Comparison of ENCODE assay signal across 8 mouse cellular contexts in the genomic region with DNA sequence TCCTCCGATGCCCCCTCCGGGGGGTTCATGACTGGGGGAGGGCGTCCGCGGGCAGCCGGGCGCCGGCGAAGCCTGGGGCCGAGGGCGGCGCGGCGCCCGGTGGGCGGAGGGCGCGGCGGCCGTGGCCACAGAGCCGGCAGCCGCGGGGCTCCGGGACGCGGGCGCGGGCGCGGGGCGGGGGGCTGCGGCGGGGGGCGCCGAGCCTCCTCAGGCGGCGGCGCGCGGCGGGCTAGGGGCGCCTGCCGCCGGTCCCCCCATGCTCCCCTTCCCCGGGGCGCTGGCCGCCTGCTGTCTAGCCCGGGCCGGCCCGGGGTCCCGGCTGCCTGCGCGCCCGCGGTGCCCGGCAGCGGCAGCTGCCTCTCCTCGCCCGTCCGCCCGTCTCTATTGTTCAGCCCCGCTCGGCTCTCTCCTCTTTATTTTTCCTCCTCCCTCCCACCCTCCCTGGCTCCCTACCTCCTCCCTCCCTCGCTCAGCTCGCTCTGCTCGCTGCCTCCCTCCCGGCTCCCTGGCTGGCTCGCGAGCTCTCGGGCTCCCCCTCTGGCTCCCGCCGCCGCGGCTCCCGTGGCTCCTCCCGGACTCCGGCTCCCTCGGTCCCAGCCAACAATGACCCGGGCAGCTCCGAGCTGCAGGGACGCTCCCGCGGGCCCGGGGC. TPM values are rescaled to one million over a fixed set of nuclear protein-coding genes. Genes with fewer than 3 reads are reported as not detected.
DNase-seq lines count a peak whose midpoint lies in the region; ATAC-seq lines count a peak whose summit lies in the region.

A gene (minus strand): TSS at position 382 of the 652 bp plus-strand sequence.

- under 1% methylated on average over 28 of the region's 84 CpGs for WGBS in intestine, embryonic 14.5 days

- H3K36me3 ChIP-seq in intestine, embryonic 14.5 days (ENCODE audit: control insufficient read depth, insufficient read depth, low read length): no peaks in the 10 kb centered on the region

- peak within 1 kb of the TSS; percentile 90 for H3K27ac ChIP-seq in intestine, embryonic 14.5 days (ENCODE audit: low read depth)

- peak; percentile 88 for ATAC-seq in intestine, embryonic 14.5 days (replicated peaks; ENCODE audit: low FRiP score, low TSS enrichment, low read depth)
- ATAC-seq in megakaryocyte progenitor cell, adult 5-6 weeks (replicated peaks; ENCODE audit: poor library complexity): peak; percentile 96
- ATAC-seq in erythroid progenitor cell, adult 5-6 weeks (replicated peaks; ENCODE audit: low FRiP score, poor library complexity, severe bottlenecking): no peak

- peak within 1 kb of the TSS; percentile 82 for H3K4me2 ChIP-seq in intestine, embryonic 14.5 days (ENCODE audit: low read length)

- peak within 1 kb of the TSS; percentile 94 for H3K4me3 ChIP-seq in intestine, embryonic 14.5 days (ENCODE audit: low read depth, low read length)

- DNase-seq in adrenal gland, adult 8-10 months: peak; percentile 81
- peak; percentile 89 for DNase-seq in embryo, embryonic 10 days (ENCODE audit: low spot score)
- peak; percentile 84 to 87 for DNase-seq in gastrocnemius, postnatal 36 days
- peak; percentile 94 for DNase-seq in intestine, embryonic 14.5 days (ENCODE audit: low spot score)
- DNase-seq in left cerebral cortex, postnatal 10 days (ENCODE audit: extremely low spot score in 1 of 2, low spot score in 2 of 2): peak; percentile 83 to 93
- DNase-seq in right cerebral cortex, postnatal 36 days (ENCODE audit: low spot score in 2 of 2): peak; percentile 79

- H3K9ac ChIP-seq in intestine, embryonic 14.5 days (ENCODE audit: low read length): peak within 1 kb of the TSS; percentile 87

- no peaks in the 10 kb centered on the region for H3K9me3 ChIP-seq in intestine, embryonic 14.5 days (ENCODE audit: control insufficient read depth, low read length)

- intact Hi-C loops in gastrocnemius, postnatal 36 days (cut with DNase I): no loop called here
- intact Hi-C loops in left cerebral cortex, postnatal 10 days (cut with DNase I): loop anchor here (5.0 kb wide), 2 partner anchors 36 to 59 kb away; no protein-coding TSS in a partner anchor

- no peaks in the 10 kb centered on the region for H3K27me3 ChIP-seq in intestine, embryonic 14.5 days (replicated peaks; ENCODE audit: control insufficient read depth, insufficient read depth, low read length)

- H3K4me1 ChIP-seq in intestine, embryonic 14.5 days (replicated peaks; ENCODE audit: control insufficient read depth, insufficient read depth, low read length): peaks cover 13% of the 10 kb centered on the region

RNA-seq across cellular contexts. Expression of the gene that starts here (rescaled TPM):
- 10 to 100 TPM; 11.2 to 18.8 (median 13.0) TPM for total RNA-seq in adrenal gland, adult 8-10 months (2022)
- total RNA-seq in gastrocnemius, postnatal 36 days (2021): 10 to 100 TPM; 19.0 to 21.5 TPM
- 20.1 and 20.9 TPM in 2 replicates for polyA plus RNA-seq in intestine, embryonic 14.5 days (2014; fragmentation: Nextera tagmentation; extraction: Ambion mirVana)
- total RNA-seq in left cerebral cortex, postnatal 10 days (2021): 100 to 1,000 TPM; 318 to 335 TPM
- total RNA-seq in megakaryocyte progenitor cell, adult 5-6 weeks (2015): 2.0 and 3.3 TPM in 2 replicates
- 2.2 and 3.8 TPM in 2 replicates for total RNA-seq in megakaryocyte progenitor cell, adult 5-6 weeks (2017)
- 1.1 TPM in 1 of 2 replicates, not detected in the other for total RNA-seq in erythroid progenitor cell, adult 5-6 weeks (2015; ENCODE audit: low replicate concordance)
- 1.1 and 1.7 TPM in 2 replicates for total RNA-seq in erythroid progenitor cell, adult 5-6 weeks (2017; ENCODE audit: low replicate concordance)

Comparison
In these comparisons a context has a peak if more than half of its experiments do, and no peak if none do; other contexts are left out.
1. RNA of the gene that starts here (total RNA-seq): 318 to 335 TPM in left cerebral cortex, postnatal 10 days; 19.0 to 21.5 TPM in gastrocnemius, postnatal 36 days, 11.2 to 18.8 TPM in adrenal gland, adult 8-10 months, 2.0 to 3.8 TPM in megakaryocyte progenitor cell, adult 5-6 weeks and 1.1 to 1.7 TPM in erythroid progenitor cell, adult 5-6 weeks; every median in the first group is over 10 times any median in the second.
2. Peak in every context shown above with its lines, with median percentiles within 50 percentile points of each other: DNase-seq.